Mouse (Mus musculus) megakaryocyte, adult 5-6 weeks (primary cell): Measurements from ENCODE around the gene Schip1. TPM values are rescaled to one million over a fixed set of nuclear protein-coding genes. Genes with fewer than 3 reads are reported as not detected.

Source experiments
- ATAC-seq: 2 replicates; pipeline ENCODE4 v1.8.0; 2016; ENCODE audit warnings: mild to moderate bottlenecking, inconsistent platforms; ENCODE audit not compliant: poor library complexity, severe bottlenecking
- total RNA-seq, 2 experiments: library from RNA; stranded (forward) in 1 of 2; stranded (reverse) in 1 of 2; fragments of 153-499, 151-499 nt in 1 of 2; fragments of 221-1000, 200-1000 nt in 1 of 2; gene quantifications; 2 replicates each; pipeline versions ENCODE4 v1.2.3 to v1.2.4; 2015 to 2017

Schip1 gene
- total RNA-seq, 2 experiments from 2014 or later, result 0.11 TPM; not detected in 1

GRCm38 (mm10) chr3:68650251-68650650 is 585.6 kb downstream of the Schip1 start:
- no peak for ATAC-seq

- no peak for ATAC-seq
Observed at GRCm38 (mm10) chr3:68656607-68657352, 592.2 kb downstream of the Schip1 start.

GRCm38 (mm10) chr3:68657589-68658245 is 593.1 kb downstream of the Schip1 start:
- ATAC-seq, result no peak

DNA sequence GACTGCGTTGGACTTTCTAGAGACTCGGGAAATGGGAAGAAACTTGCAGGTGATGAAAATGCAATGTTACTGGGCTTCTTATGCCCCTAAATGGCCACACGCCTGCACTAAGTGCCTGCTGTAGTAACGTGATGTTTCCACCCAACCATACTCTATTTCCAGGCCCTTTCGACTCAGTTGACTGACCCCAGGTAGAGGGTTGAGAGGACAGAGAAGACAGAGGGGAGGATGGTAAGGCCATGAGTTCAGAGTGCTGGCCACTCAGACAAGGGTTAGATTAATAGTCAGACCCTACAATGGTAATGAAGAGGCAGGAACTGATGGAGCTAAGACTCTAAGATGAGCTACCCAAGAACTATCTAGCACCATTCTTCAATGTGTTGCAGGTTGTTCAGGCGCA is 595.4 kb downstream of the Schip1 start:
- no peak for ATAC-seq

DNA sequence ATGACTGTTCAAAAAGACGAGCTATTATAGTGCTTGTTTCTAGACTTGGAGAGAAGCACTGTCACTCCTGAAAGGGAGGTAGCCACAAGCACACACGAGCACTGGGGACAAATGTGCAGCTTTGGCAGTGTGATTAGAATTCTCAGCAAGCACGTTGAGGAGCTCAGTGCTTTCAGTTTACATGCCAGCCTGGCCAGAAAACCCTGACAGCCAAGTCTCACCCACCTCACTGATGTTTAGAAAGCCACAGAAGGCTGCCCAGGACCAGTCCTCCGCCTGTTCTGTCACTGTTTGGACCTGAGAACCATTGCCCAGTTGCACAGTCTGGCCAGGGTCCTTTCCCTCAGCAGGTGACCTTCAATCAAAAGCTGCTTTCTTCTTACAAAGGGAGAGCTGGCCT is 595.9 kb downstream of the Schip1 start:
- no peak for ATAC-seq

DNA sequence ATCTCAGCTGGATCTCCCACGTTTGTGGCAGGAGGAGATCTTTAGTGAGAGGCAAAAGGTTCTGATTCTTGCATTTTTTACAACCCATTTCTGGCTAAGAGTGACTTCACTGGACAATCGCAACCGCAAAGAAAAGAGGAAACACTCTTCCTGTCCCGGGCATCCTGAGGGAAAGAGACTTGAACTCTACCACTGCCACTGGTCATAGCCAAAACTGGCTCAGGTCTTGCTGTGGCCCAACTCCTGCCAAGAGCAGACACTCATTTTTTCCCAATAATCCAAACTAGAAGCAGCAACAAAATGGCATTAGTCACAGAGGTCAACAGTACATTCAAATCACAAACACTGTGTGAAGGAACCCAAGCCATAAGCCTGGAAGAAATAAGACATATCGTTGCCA is 597.8 kb downstream of the Schip1 start:
- peak; percentile 66 for ATAC-seq

DNA sequence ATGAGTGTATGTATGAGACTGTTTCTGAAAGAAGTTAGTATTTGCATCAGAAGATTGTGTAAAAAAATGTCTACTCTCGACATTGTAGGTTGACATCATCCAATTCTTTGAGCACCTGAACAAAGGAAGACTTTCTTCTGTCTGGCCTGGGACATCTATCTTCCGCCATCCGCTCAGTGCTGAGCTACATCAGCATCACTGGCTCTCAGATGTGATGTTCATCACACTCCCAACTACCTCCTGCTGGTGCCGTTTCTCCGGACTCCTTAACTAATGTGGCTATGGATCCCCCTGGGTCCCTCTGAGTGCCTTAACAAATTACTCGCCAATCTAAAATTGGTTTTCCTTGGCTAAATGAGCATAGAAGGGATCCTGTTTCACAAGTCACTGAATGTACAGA is 599.7 kb downstream of the Schip1 start:
- ATAC-seq, result no peak

- ATAC-seq, result peak; percentile 79
Observed at GRCm38 (mm10) chr3:68666377-68666776, 601.8 kb downstream of the Schip1 start.

DNA sequence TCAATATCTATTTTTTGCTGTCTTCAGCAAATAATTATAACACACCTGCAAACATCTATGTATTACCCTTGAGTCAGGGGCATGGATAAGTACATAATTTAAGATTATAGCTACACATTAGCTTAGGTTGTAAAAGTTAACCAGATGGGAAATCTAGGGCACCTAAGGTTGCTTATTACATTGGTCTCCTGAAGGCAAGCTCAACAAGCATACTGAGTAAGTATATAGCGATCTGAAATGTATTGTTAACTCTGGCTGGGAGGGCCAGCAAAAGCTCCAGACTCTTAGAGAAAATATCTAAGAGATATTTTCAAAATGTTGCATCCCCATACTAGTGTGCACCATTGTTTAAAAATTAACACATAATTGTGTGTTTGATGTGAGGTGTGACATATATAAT is 603.2 kb downstream of the Schip1 start:
- ATAC-seq, result no peak

DNA sequence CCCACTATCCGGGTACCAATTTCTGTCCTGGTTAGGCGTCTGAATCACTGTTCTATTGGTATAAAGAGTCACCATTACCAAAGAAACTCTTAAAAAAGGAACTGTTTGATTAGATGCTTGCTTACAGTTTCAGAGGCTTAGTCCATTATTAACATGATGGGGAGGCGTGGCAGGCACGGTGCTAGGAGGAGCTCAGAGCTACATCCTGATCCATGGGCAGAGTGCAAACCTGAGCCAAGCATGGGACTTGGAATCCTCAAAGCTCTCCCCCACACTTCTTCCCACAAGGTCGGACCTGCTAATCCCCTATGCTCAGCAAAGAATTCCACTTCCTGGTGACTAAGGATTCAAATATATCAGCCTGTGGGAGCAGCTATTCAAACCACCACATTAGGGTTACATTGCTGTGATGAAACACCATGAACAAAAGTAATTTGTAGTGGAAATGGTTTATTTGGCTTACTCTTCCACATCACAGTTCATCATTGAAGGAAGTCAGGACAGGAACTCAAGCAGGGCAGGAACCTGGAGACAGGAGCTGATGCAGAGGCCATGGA is 604.9 kb downstream of the Schip1 start:
- ATAC-seq, result no peak

DNA sequence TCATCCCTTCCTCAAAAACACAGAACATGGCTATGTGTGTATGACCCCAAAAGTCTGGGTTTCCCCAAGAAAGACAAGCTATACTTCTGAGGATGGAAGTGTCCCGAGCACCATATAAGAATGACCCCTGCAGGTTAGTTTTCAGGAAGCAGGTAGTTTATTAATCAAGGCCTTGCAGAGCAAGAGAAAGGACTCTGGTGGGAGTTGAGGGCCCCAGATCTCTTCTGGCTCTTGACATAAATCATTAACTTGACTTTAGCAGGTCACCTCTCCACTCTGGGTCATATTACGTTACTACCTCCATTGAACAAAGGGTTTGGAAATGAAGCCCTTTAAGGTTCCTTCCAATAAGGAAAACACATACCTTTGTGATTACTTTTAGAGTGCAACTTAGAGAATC is 610.1 kb downstream of the Schip1 start:
- no peak for ATAC-seq

- ATAC-seq, result no peak
Observed at GRCm38 (mm10) chr3:68675216-68675835, 610.7 kb downstream of the Schip1 start.

Other genes starting within 250 kb of the Schip1 start
- not detected in 2 replicates for gene Iqcj, start 172.6 kb upstream of the Schip1 start, total RNA-seq (2015)
- gene Iqcj, start 172.6 kb upstream of the Schip1 start, total RNA-seq (2017), result not detected in 2 replicates
- gene Iqschfp, start 172.6 kb upstream of the Schip1 start, total RNA-seq (2015), result not detected in 2 replicates
- gene Iqschfp, start 172.6 kb upstream of the Schip1 start, total RNA-seq (2017), result not detected in 2 replicates